Mouse (Mus musculus) embryonic facial prominence, embryonic 11.5 days (tissue): ENCODE measurements around the gene Tepsin. TPM values are rescaled to one million over a fixed set of nuclear protein-coding genes. Genes with fewer than 3 reads are reported as not detected.

Experiments
- ATAC-seq: fragments of 200-750 bp; cut with Nextera tagmentation; replicated peaks from 2 replicates; pipeline ENCODE4 v1.8.0; 2017; ENCODE audit warnings: low read depth; ENCODE audit not compliant: insufficient number of reproducible peaks, low FRiP score, low TSS enrichment
- DNase-seq: peaks from one replicate; pipeline ENCODE4 v3.0.0-alpha.2; 2015; ENCODE audit warnings: low spot score
- H3K27ac ChIP-seq: fragments of 300-500 bp; sonication (generic); replicated peaks from 2 replicates; pipeline ENCODE4 v1.5.1; 2014; ENCODE audit warnings: mild to moderate bottlenecking, low read depth, low read length, control low read depth
- H3K27me3 ChIP-seq: fragments of 300-500 bp; sonication (generic); 2 replicates; pipeline ENCODE4 v1.6.1; 2014; ENCODE audit warnings: mild to moderate bottlenecking, low read length, moderate library complexity, mixed read lengths; ENCODE audit not compliant: control insufficient read depth, insufficient read depth
- H3K36me3 ChIP-seq: fragments of 300-500 bp; sonication (generic); replicated peaks from 2 replicates; pipeline ENCODE4 v1.6.1; 2014; ENCODE audit warnings: low read depth, mild to moderate bottlenecking, low read length, moderate library complexity, mixed read lengths; ENCODE audit not compliant: control insufficient read depth, insufficient read depth
- H3K4me1 ChIP-seq: fragments of 300-500 bp; sonication (generic); 2 replicates; pipeline ENCODE4 v1.6.1; 2014; ENCODE audit warnings: low read length, mixed read lengths; ENCODE audit not compliant: control insufficient read depth, insufficient read depth
- H3K4me2 ChIP-seq: fragments of 300-500 bp; sonication (generic); 2 replicates; pipeline ENCODE4 v1.6.1; 2014; ENCODE audit warnings: low read depth, mild to moderate bottlenecking, control low read depth, low read length, moderate library complexity
- H3K4me3 ChIP-seq: fragments of 300-500 bp; sonication (generic); 2 replicates; pipeline ENCODE4 v1.5.1; 2014; ENCODE audit warnings: low read depth, low read length, control low read depth
- H3K9ac ChIP-seq: fragments of 300-500 bp; sonication (generic); replicated peaks from 2 replicates; pipeline ENCODE4 v1.6.1; 2014; ENCODE audit warnings: mild to moderate bottlenecking, control low read depth, low read length
- H3K9me3 ChIP-seq: fragments of 300-500 bp; sonication (generic); replicated peaks from 2 replicates; pipeline ENCODE4 v1.6.1; 2016; ENCODE audit warnings: mild to moderate bottlenecking, low read length, inconsistent platforms, mixed read lengths; ENCODE audit not compliant: control insufficient read depth
- WGBS: fragments of 180-500 bp; shearing (Covaris S2); extraction: QIAGEN DNeasy Blood & Tissue Kit; methylation state at CpG from one replicate; pipeline ENCODE4 v1.1.7; 2014; 5-methylcytosine and 5-hydroxymethylcytosine counted together
- microRNA-seq: library from miRNA; unstranded; fragments of <30 nt; microRNA quantifications from one replicate; pipeline ENCODE4, GENCODE M21; 2016; ENCODE audit warnings: borderline number of aligned reads
- polyA plus RNA-seq: library from polyadenylated mRNA; unstranded; fragments of >200 nt; fragmentation: Nextera tagmentation; extraction: Ambion mirVana; gene quantifications from 2 replicates; pipeline ENCODE4 v1.2.1, GENCODE M21; 2014

The Tepsin gene
- polyA plus RNA-seq, 1 experiment from 2014 or later, result 10.5 TPM

- no peak overlapping the region for H3K9ac ChIP-seq
- WGBS, result 63% methylated on average over 7 of the region's 7 CpGs
- ATAC-seq (no peak), DNase-seq (no peak)
- H3K4me2 ChIP-seq, result no peak overlapping the region
- no peak overlapping the region for H3K4me3 ChIP-seq
- no peak overlapping the region for H3K27ac ChIP-seq
- no peaks in the 10 kb centered on the region for H3K9me3 ChIP-seq
- H3K27me3 ChIP-seq, result peaks cover 6% of the 10 kb centered on the region; the same call in 1 of the 2 replicates
- H3K4me1 ChIP-seq, result peaks cover 8% of the 10 kb centered on the region; the same call in 1 of the 2 replicates
- no peaks in the 10 kb centered on the region for H3K36me3 ChIP-seq
These were observed 56.2 kb downstream of the Tepsin start for GRCm38 (mm10) chr11:120042141-120042838.

- 58% methylated on average over 13 of the region's 13 CpGs for WGBS
- Histone ChIP-seq H3K27ac (no peak overlapping the region), H3K4me1 (peaks cover 7% of the 10 kb centered on the region; the same call in 1 of the 2 replicates), H3K4me3 (no peak overlapping the region), H3K27me3 (peaks cover 5% of the 10 kb centered on the region; the same call in 1 of the 2 replicates), H3K9ac (no peak overlapping the region), H3K4me2 (no peak overlapping the region), H3K36me3 (no peaks in the 10 kb centered on the region), H3K9me3 (no peaks in the 10 kb centered on the region)
- ATAC-seq (0 out of 2 replicates have a peak, but pooled peaks have one; percentile 11), DNase-seq (no peak)
These were observed 57.1 kb downstream of the Tepsin start for GRCm38 (mm10) chr11:120041191-120042123.

Small RNAs within 50 kb of the gene (microRNA-seq; reads per million reads assigned to microRNA genes)
- gene Gm25948, result not detected

Other genes starting within 250 kb of the Tepsin start
- gene Chmp6, start 185.3 kb downstream of the Tepsin start, polyA plus RNA-seq, result 93.8 and 106 TPM in 2 replicates
- gene Baiap2, start 156.0 kb downstream of the Tepsin start, polyA plus RNA-seq, result 11.9 and 13.9 TPM in 2 replicates
- 1.1 and 1.2 TPM in 2 replicates for gene Aatk, start 51.6 kb downstream of the Tepsin start, polyA plus RNA-seq
- 25.3 and 28.1 TPM in 2 replicates for gene Cep131, start 11.9 kb downstream of the Tepsin start, polyA plus RNA-seq
- 57.5 and 61.4 TPM in 2 replicates for gene Ndufaf8, start 197 bp upstream of the Tepsin start, polyA plus RNA-seq
- gene Slc38a10, start 52.6 kb upstream of the Tepsin start, polyA plus RNA-seq, result 47.8 and 50.0 TPM in 2 replicates
- gene Bahcc1, start 134.2 kb upstream of the Tepsin start, polyA plus RNA-seq, result 13.5 and 15.2 TPM in 2 replicates
- gene Actg1, start 249.8 kb upstream of the Tepsin start, polyA plus RNA-seq, result 3,237 and 3,434 TPM in 2 replicates